Mouse (Mus musculus) limb, embryonic 14.5 days (tissue): Measurements from ENCODE around the gene Ctss. TPM values are rescaled to one million over a fixed set of nuclear protein-coding genes. Genes with fewer than 3 reads are reported as not detected.
"Not testable (repeated sequence)": the region's sequence is repeated elsewhere in the genome, so short reads cannot be mapped to it uniquely, and the experiment has no call there.

Source experiments
- ATAC-seq: fragments of 200-750 bp; cut with Nextera tagmentation; 2 replicates; pipeline ENCODE4 v1.8.0; 2017; ENCODE audit warnings: low read depth, moderate number of reproducible peaks, moderate TSS enrichment; ENCODE audit not compliant: low FRiP score
- DNase-seq: peaks from one replicate; pipeline ENCODE4 v3.0.0-alpha.2; 2015; ENCODE audit warnings: low spot score
- H3K27ac ChIP-seq: fragments of 300-500 bp; sonication (generic); replicated peaks from 2 replicates; pipeline ENCODE4 v1.5.1; 2014; ENCODE audit warnings: low read depth, mild to moderate bottlenecking, low read length, moderate library complexity, mixed read lengths
- H3K27me3 ChIP-seq: fragments of 300-500 bp; sonication (generic); 2 replicates; pipeline ENCODE4 v1.6.1; 2014; ENCODE audit warnings: low read length, mixed read lengths; ENCODE audit not compliant: control insufficient read depth, insufficient read depth
- H3K36me3 ChIP-seq: fragments of 300-500 bp; sonication (generic); 2 replicates; pipeline ENCODE4 v1.6.1; 2014; ENCODE audit warnings: mild to moderate bottlenecking, low read length, moderate library complexity, mixed read lengths; ENCODE audit not compliant: control insufficient read depth, insufficient read depth
- H3K4me1 ChIP-seq: fragments of 300-500 bp; sonication (generic); 2 replicates; pipeline ENCODE4 v1.6.1; 2014; ENCODE audit warnings: antibody characterized with exemption, low read length, mixed read lengths; ENCODE audit not compliant: control insufficient read depth, insufficient read depth
- H3K4me2 ChIP-seq: fragments of 300-500 bp; sonication (generic); replicated peaks from 2 replicates; pipeline ENCODE4 v1.6.1; 2014; ENCODE audit warnings: low read depth, mild to moderate bottlenecking, low read length, moderate library complexity; ENCODE audit not compliant: severe bottlenecking
- H3K4me3 ChIP-seq: fragments of 300-500 bp; sonication (generic); replicated peaks from 2 replicates; pipeline ENCODE4 v1.5.1; 2014; ENCODE audit warnings: low read length
- H3K9ac ChIP-seq: fragments of 300-500 bp; sonication (generic); 2 replicates; pipeline ENCODE4 v1.6.1; 2014; ENCODE audit warnings: mild to moderate bottlenecking, low read depth, low read length, moderate library complexity; ENCODE audit not compliant: severe bottlenecking
- H3K9me3 ChIP-seq: fragments of 300-500 bp; sonication (generic); 2 replicates; pipeline ENCODE4 v1.6.1; 2016; ENCODE audit warnings: low read length; ENCODE audit not compliant: control insufficient read depth
- POLR2A ChIP-seq: fragments of 200-500 bp; IDR thresholded peaks from 2 replicates; pipeline ENCODE4 v1.8.0; 2012; ENCODE audit warnings: inconsistent platforms, mild to moderate bottlenecking, moderate library complexity, borderline replicate concordance; ENCODE audit not compliant: insufficient read depth, insufficient read length; ENCODE audit errors: extremely low read depth
- WGBS: fragments of 180-500 bp; shearing (Covaris S2); extraction: QIAGEN DNeasy Blood & Tissue Kit; methylation state at CpG from one replicate; pipeline ENCODE4 v1.1.7; 2014; 5-methylcytosine and 5-hydroxymethylcytosine counted together
- polyA plus RNA-seq, 2 experiments: library from polyadenylated mRNA; depleted of rRNA in 1 of 2; stranded (reverse) in 1 of 2; unstranded in 1 of 2; fragments of >200 nt; fragmentation: Nextera tagmentation in 1 of 2; extraction: Ambion mirVana in 1 of 2; gene quantifications; 2 replicates each; pipeline versions ENCODE4 v1.2.1 to v1.2.3; 2012 to 2014

The Ctss gene
- polyA plus RNA-seq, 2 experiments = 14.2 to 24.3 TPM

DNA sequence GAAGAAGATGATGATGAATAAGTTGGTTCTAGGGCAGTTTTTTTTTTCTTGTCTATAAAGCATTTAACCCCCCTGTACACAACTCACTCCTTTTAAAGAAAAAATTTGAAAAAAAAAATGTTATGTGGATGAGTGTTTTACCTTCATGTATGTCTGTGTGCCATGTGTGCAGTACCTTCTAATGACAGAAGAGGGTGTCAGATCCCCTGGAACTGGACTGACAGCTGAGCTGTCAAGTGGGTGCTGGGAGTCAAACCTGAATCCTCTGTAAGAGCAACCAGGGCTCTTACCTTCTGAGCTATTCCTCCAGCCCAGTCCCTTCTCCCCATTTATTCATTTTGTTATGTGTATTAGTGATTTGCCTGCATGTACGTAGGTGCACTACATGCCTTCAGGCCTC is 4.4 kb downstream of the Ctss start:
- H3K4me2 ChIP-seq = no peak overlapping the region
- WGBS = 86% methylated on average over 1 of the region's 1 CpGs
- ATAC-seq = no peak

GRCm38 (mm10) chr3:95533364-95533763 is 6.8 kb downstream of the Ctss start:
- Histone ChIP-seq H3K9me3 (no peaks in the 10 kb centered on the region), H3K36me3 (no peaks in the 10 kb centered on the region), H3K27me3 (no peaks in the 10 kb centered on the region), H3K4me1 (no peaks in the 10 kb centered on the region), H3K27ac (no peak overlapping the region), H3K4me2 (no peak overlapping the region), H3K9ac (no peak overlapping the region), H3K4me3 (no peak overlapping the region)
- DNase-seq = no peak
- no peak for ATAC-seq
- TF ChIP-seq POLR2A = no peak
- WGBS = 90% methylated on average over 5 of the region's 5 CpGs

More for the DNA sequence above, 4.4 kb downstream of the Ctss start:
- Histone ChIP-seq H3K9ac (no peak overlapping the region), H3K9me3 (no peaks in the 10 kb centered on the region), H3K27ac (no peak overlapping the region), H3K4me3 (no peak overlapping the region), H3K36me3 (no peaks in the 10 kb centered on the region), H3K4me1 (no peaks in the 10 kb centered on the region), H3K27me3 (no peaks in the 10 kb centered on the region)
- no peak for TF ChIP-seq POLR2A
- DNase-seq = no peak

GRCm38 (mm10) chr3:95534927-95535326 is 8.3 kb downstream of the Ctss start:
- H3K4me2 ChIP-seq = no peak overlapping the region
- H3K36me3 ChIP-seq = no peaks in the 10 kb centered on the region
- H3K27me3 ChIP-seq = no peaks in the 10 kb centered on the region
- no peak for DNase-seq
- H3K4me1 ChIP-seq = no peaks in the 10 kb centered on the region
- no peaks in the 10 kb centered on the region for H3K9me3 ChIP-seq
- H3K9ac ChIP-seq = no peak overlapping the region
- no peak overlapping the region for H3K27ac ChIP-seq
- H3K4me3 ChIP-seq = no peak overlapping the region
- no peak for TF ChIP-seq POLR2A
- ATAC-seq = no peak
- 60% methylated on average over 1 of the region's 1 CpGs for WGBS

DNA sequence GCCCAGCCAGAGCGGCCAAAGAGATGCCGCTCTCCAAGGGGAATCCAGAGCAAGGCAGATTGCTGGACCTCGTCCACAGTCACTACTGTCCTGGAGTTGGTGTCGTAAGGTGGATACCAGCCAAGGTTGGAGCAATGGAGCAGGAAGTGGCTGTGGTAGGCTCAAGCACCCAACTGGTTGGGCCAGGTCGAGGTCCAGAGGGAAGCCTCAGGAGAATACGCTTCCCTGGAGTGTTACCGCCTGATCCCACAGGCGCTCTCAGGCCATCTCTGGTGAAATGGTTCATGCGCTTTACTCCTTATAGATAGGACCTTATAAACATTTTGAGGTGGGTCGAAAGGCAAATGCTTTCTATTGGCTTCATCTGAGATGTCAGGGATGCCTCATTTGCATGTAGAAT is 12.3 kb downstream of the Ctss start:
- no peak for DNase-seq
- Histone ChIP-seq H3K4me1 (no peaks in the 10 kb centered on the region), H3K36me3 (no peaks in the 10 kb centered on the region), H3K9me3 (no peaks in the 10 kb centered on the region), H3K27me3 (no peaks in the 10 kb centered on the region), H3K9ac (no peak overlapping the region), H3K4me3 (no peak overlapping the region), H3K27ac (no peak overlapping the region), H3K4me2 (no peak overlapping the region)
- ATAC-seq = no peak
- 87% methylated on average over 10 of the region's 10 CpGs for WGBS
- no peak for TF ChIP-seq POLR2A

DNA sequence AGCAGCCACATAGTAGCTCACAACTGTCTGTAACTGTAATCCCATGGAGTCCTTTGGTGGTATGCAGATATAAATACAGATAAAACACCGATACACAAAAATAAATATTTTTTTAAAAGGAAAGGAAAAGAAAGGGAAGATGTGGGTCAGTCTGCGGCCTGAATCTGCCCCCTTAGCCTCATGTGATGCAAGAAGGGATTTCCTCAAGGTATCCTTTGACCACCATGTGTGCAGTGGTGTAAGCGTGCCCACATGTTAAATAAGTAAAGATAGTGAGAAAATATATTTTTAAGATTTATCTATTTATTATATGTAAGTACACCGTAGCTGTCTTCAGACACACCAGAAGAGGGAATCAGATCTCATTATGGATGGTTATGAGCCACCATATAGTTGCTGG is 13.3 kb downstream of the Ctss start:
- no peaks in the 10 kb centered on the region for H3K27me3 ChIP-seq
- H3K4me1 ChIP-seq = no peaks in the 10 kb centered on the region
- H3K4me3 ChIP-seq = no peak overlapping the region
- no peak overlapping the region for H3K27ac ChIP-seq
- no peak overlapping the region for H3K4me2 ChIP-seq
- DNase-seq (no peak), ATAC-seq (no peak)
- H3K9me3 ChIP-seq = no peaks in the 10 kb centered on the region
- 91% methylated on average over 4 of the region's 4 CpGs for WGBS
- H3K9ac ChIP-seq = no peak overlapping the region
- no peaks in the 10 kb centered on the region for H3K36me3 ChIP-seq
- TF ChIP-seq POLR2A = no peak

GRCm38 (mm10) chr3:95541186-95541585 is 14.6 kb downstream of the Ctss start:
- not testable (repeated sequence) for H3K4me1 ChIP-seq, DNase-seq, ATAC-seq, H3K36me3 ChIP-seq, H3K9me3 ChIP-seq, H3K27me3 ChIP-seq, H3K27ac ChIP-seq, H3K4me3 ChIP-seq, H3K4me2 ChIP-seq, H3K9ac ChIP-seq
- WGBS = 87% methylated on average over 2 of the region's 2 CpGs
